Mouse (Mus musculus) limb, embryonic 12.5 days (tissue): ENCODE results near the gene Ier5. TPM values are rescaled to one million over a fixed set of nuclear protein-coding genes. Genes with fewer than 3 reads are reported as not detected.

Source experiments
- ATAC-seq: fragments of 200-750 bp; cut with Nextera tagmentation; 2 replicates; pipeline ENCODE4 v1.8.0; 2017; ENCODE audit warnings: low read depth, moderate TSS enrichment; ENCODE audit not compliant: insufficient number of reproducible peaks, insufficient read depth, low FRiP score, low TSS enrichment
- H3K27ac ChIP-seq: fragments of 300-500 bp; sonication (generic); 2 replicates; pipeline ENCODE4 v1.5.1; 2016; ENCODE audit warnings: mild to moderate bottlenecking, moderate library complexity
- H3K27me3 ChIP-seq: fragments of 300-500 bp; sonication (generic); 2 replicates; pipeline ENCODE4 v1.6.1; 2016; ENCODE audit warnings: mild to moderate bottlenecking, moderate library complexity
- H3K36me3 ChIP-seq: fragments of 300-500 bp; sonication (generic); 2 replicates; pipeline ENCODE4 v1.6.1; 2016; ENCODE audit warnings: mild to moderate bottlenecking, moderate library complexity
- H3K4me1 ChIP-seq: fragments of 300-500 bp; sonication (generic); replicated peaks from 2 replicates; pipeline ENCODE4 v1.6.1; 2016
- H3K4me2 ChIP-seq: fragments of 300-500 bp; sonication (generic); 2 replicates; pipeline ENCODE4 v1.6.1; 2016; ENCODE audit warnings: mild to moderate bottlenecking, moderate library complexity
- H3K4me3 ChIP-seq: fragments of 300-500 bp; sonication (generic); replicated peaks from 2 replicates; pipeline ENCODE4 v1.5.1; 2016; ENCODE audit warnings: mild to moderate bottlenecking
- H3K9ac ChIP-seq: fragments of 300-500 bp; sonication (generic); replicated peaks from 2 replicates; pipeline ENCODE4 v1.6.1; 2016; ENCODE audit warnings: mild to moderate bottlenecking, moderate library complexity
- H3K9me3 ChIP-seq: fragments of 300-500 bp; sonication (generic); 2 replicates; pipeline ENCODE4 v1.6.1; 2016; ENCODE audit warnings: mild to moderate bottlenecking, moderate library complexity
- WGBS: fragments of 180-500 bp; shearing (Covaris S2); methylation state at CpG from one replicate; pipeline ENCODE4 v1.1.7; 2016; 5-methylcytosine and 5-hydroxymethylcytosine counted together
- polyA plus RNA-seq: library from polyadenylated mRNA; unstranded; fragments of >200 nt; fragmentation: Nextera tagmentation; extraction: Ambion mirVana; gene quantifications from 2 replicates; pipeline ENCODE4 v1.2.1, GENCODE M21; 2016

Gene Ier5
- polyA plus RNA-seq, 1 experiment from 2014 or later: 15.8 TPM

DNA sequence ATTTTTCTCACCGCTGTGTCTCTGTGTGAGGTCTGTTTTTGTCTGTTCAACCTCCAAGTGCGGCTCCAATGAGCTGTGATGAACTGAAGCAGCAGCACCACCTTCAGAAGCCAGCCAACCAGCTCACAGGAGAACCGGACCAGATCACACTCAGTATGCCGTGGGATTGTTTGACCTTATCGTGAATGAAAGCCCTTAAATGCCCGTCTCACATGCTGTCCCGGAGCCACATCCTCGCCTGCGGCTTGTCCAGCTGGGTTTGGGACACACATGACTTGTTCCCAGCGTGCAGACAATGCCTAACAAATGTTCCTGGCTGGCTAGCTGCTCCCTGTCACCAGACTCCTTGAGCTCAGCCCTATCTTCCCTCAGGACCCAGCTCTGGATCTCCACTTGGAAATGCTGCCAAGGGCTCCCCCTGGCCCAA lies 47.7 kb downstream of the Ier5 start:
- Histone ChIP-seq H3K4me2 (no peak overlapping the region), H3K27me3 (no peaks in the 10 kb centered on the region), H3K4me1 (peaks cover 58% of the 10 kb centered on the region), H3K9me3 (no peaks in the 10 kb centered on the region), H3K36me3 (no peaks in the 10 kb centered on the region), H3K27ac (peak overlapping the region; percentile 73), H3K9ac (no peak overlapping the region), H3K4me3 (no peak overlapping the region)
- WGBS: 72% methylated on average over 10 of the region's 10 CpGs
- ATAC-seq: no peak

DNA sequence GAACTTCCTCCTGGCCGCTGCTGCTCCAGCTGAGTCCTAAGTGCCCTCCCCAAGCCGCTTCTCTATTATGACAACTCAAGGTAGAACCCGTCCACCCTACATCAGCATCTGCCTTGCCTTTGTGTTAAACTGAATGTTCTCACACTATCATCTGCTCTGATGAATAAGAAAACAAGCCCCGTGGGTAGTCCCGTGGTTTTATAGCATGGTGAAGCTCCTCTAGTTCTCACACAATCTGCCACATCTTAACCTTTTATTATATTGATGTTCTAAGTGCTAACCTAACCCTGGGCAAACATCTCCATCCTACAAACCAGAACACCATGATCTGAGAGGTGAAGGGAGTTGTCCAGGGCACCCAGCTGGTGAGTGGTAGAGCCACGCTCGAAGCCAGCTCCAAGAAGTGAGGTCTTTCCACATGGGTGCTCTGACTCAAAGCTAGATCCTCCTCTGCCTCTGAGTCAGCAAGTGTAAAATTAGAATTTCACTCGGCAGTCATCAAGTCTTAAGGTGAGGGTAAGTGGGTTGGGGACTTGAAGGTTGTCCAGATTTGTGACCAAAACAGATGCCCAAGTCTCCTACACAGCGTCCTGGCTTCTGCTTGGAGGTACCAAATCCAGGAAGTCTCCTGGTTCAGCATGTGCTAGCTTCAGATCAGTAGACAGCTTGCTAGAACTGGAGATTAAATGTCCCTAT lies 48.4 kb downstream of the Ier5 start:
- Histone ChIP-seq H3K9ac (no peak overlapping the region), H3K4me1 (peaks cover 56% of the 10 kb centered on the region), H3K9me3 (no peaks in the 10 kb centered on the region), H3K4me2 (no peak overlapping the region), H3K36me3 (no peaks in the 10 kb centered on the region), H3K27ac (peak overlapping the region; percentile 45), H3K27me3 (no peaks in the 10 kb centered on the region), H3K4me3 (no peak overlapping the region)
- no peak for ATAC-seq
- WGBS: 86% methylated on average over 9 of the region's 9 CpGs

DNA sequence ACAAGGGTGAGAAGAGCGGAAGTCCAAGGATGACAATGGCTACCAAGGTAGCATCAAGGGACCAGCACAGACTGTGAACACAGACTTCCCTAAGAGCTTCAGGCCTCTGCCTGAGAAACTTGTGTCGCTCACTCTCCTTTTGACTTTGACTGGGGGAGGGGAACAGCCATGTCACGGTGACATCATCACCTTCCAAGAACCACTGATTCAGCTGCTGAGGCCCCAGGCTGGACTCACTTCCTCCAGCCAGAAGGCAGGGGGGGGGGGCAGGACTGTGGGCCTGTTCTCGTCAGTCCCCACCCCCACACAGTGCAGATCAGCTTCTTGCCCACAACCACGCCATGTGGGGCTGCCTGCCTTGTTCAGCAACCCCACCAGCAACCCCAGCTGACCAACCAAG lies 49.3 kb downstream of the Ier5 start:
- WGBS: 27% methylated on average over 5 of the region's 5 CpGs
- Histone ChIP-seq H3K4me3 (no peak overlapping the region), H3K27me3 (no peaks in the 10 kb centered on the region), H3K4me1 (peaks cover 52% of the 10 kb centered on the region), H3K4me2 (peak overlapping the region; percentile 10; the same call in 1 of the 2 replicates), H3K9me3 (no peaks in the 10 kb centered on the region), H3K27ac (peak overlapping the region; percentile 45; the same call in 1 of the 2 replicates), H3K9ac (no peak overlapping the region), H3K36me3 (no peaks in the 10 kb centered on the region)
- 0 out of 2 replicates have a peak, but pooled peaks have one; percentile 29 for ATAC-seq

DNA sequence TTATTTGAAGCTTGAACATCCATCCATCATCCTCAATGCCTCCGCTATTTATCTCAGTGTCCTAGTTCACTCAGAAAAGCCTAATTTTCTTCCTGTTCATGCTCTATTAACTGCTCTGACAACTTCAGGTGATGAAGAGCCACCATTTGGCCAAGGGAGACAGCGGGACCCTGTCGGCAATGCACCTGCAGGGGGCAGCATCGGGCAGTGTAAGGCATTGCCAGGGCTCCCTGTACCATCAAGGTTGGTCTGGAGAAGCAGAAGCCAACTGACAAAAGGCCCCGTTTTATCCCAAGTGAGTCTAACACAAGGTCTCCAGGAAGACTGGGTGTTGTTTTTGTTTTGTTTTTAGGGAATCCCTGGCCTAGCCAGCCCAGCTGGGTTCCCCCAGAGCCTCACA lies 50.5 kb downstream of the Ier5 start:
- Histone ChIP-seq H3K27me3 (no peaks in the 10 kb centered on the region), H3K36me3 (no peaks in the 10 kb centered on the region), H3K4me3 (no peak overlapping the region), H3K9me3 (no peaks in the 10 kb centered on the region), H3K4me1 (peaks cover 40% of the 10 kb centered on the region), H3K9ac (no peak overlapping the region), H3K27ac (no peak overlapping the region), H3K4me2 (no peak overlapping the region)
- peak; percentile 63; the same call in 1 of the 2 replicates for ATAC-seq
- WGBS: 6% methylated on average over 5 of the region's 5 CpGs

Other genes starting within 250 kb of the Ier5 start
- gene Cacna1e, start 215.1 kb downstream of the Ier5 start, polyA plus RNA-seq: 0.79 and 1.2 TPM in 2 replicates
- gene Mr1, start 47.2 kb upstream of the Ier5 start, polyA plus RNA-seq: 4.0 and 5.0 TPM in 2 replicates
- gene Stx6, start 59.1 kb upstream of the Ier5 start, polyA plus RNA-seq: 112 and 113 TPM in 2 replicates
- 8.4 and 8.6 TPM in 2 replicates for gene BC034090, start 144.8 kb upstream of the Ier5 start, polyA plus RNA-seq